Mouse (Mus musculus): Measurements from ENCODE around the gene Armc2.
A peak's percentile ranks its signal among the peaks of the same experiment; 100 is the strongest.

The Armc2 gene

DNA sequence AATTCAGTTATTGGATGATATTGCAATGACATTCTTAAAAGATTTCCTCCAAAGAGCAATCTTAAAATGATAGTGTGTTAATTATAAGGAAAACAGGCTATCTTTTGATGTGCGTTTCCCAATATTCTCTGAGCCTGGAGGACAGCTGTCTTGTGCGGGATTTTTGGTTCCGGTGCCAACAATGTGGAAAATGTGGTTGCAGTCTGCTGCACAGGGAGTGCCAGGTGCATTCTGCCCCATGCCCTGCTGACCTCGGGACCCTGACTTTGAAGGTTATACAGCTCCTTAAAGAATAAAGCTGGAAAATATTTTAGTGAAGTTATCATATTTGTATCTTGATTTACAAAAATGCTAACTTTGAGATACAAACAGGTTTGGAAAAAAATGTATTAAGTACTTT lies 110.3 kb downstream of the Armc2 start:
- DNase-seq (ENCODE audit: low read depth, low spot score), result no peak

DNA sequence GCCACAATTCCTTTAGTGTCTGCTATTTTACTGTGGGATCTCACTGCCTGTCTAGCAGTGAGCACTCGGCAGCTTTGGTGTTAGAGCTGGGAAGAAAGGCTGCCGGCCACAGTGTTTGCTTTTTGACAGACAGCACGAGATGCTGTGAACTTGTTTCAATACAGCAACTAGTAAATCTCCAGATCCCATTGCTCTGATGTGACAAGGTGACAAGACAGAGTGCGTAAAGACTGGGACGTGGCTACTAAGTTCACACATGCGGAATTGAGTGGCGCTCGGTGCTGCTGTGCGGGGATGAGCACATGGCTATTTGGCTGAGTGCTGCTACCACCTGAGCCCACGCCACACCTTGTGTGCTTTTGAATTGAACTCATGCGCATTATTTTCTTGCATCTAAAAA lies 110.8 kb downstream of the Armc2 start:
- DNase-seq (ENCODE audit: low read depth, low spot score), result no peak

DNA sequence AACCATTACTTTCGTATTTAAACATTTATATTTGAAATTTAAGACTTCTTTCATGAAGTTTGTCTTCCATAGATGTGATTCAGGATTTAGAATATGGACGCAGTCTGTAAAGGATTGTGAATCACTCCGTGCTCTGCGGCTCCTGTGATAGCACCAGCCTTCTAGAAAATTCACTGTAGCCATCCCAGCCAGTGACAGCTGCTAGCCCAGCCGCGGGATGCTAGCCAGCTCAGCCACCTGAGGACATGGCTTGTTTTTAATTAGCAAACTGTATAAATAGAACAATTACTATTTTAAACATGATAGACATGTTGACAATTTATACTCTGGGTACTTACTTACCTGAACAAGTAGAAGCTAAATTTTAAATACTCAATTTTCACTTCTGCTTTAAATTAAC lies 116.4 kb downstream of the Armc2 start:
- peak; percentile 83 for DNase-seq (ENCODE audit: low read depth, low spot score)

DNA sequence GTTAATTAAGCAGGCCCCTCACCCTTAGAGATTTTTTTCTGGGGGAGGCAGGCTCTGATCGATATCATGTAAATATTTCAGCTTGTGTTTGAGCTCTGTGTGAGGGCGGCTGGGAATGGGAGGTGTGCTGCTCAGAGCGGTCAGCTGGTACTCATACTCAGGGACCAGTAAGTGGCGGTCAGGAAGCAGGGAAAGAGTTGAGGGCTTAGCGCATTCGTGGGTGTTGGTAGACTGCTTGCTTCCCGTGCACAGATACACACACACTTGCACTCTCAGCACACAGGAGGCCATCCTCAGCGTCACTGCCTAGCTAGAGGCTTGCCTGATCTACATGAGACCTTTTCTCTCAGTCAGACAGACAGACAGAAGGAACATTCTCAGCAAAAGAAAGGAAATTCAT lies 116.8 kb downstream of the Armc2 start:
- no peak for DNase-seq (ENCODE audit: low read depth, low spot score)

DNA sequence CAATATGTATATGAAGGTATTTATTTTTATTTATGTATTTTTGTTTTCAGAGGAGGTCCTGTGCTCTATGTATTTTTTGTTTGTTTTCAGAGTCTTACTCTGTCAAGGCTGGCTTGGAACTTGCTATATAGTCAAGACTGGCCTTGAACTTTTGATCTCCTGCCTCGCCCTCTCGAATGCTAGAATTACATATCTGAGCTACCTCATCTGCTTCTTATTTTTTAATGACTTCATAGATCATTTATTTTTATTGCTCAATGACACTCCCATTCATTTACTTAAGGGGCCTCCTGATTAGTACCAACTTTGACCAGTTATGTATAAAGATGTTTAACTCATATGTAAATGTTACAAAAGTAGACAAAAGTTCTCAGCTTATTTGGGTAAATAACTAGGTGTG lies 121.4 kb downstream of the Armc2 start:
- no peak for DNase-seq (ENCODE audit: low read depth, low spot score)

DNA sequence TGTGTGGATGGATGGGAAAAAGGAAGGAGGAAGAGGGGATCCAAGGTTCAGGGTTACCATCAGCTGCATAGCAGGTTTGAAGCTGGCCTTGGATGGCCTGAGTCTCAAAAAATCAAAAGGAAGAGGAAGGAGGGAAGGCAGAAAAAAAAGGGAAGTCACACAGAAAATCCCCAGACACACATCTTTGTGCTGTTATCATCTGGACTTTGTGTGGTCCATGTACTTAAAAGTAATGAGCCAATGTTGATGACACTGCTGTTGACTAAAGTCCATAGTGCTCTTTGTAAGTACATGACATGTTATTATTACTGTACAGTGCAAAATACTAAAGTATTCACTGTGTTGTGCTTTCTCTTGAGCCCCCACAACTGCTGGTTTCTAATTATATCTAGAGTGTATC lies 121.8 kb downstream of the Armc2 start:
- no peak for DNase-seq (ENCODE audit: low read depth, low spot score)

DNA sequence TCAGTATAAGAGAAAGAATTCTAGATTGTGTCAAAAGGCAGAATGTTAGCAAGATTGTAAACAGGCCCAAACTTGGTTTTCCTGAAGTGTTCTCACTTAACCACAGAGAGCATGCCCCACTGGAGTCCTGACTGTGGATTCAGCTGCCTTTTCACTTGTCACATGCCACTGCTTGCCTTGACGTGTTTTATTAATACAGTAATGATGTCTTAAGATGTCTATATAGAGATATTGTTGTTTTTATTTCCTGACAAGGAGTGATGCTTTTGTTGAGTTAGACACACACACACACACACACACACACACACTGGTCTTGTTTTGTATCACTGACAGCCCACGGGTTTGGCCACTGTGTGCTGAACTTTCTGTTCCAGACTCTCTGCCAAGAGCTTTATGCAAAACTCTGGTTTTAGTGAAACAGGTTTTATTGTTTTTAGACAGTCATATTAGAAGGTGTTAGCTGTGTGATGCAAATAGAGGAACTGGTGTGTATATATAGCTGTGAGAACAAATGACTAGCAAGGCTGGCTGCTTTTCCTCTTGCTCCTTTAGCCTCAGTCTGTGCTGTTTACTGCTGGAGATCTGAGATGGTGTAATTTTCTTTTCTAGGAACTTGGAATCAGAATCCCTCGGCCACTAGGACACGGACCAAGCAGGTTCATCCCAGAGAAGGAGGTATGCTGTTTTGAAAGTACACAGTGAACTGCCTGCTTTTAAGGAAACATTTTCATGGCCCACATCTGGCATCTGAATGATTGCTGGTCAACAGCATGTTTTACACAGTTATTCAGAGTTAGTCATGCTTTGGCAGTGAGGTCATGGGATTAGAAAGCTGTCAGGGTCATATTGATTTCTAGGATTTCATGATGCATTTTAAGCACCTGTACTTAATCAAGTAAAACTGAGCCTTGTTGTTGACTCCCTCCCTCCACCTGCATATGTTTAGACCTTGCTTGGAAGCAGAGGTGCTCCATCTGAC lies 124.5 kb downstream of the Armc2 start:
- peak; percentile 66 for DNase-seq (ENCODE audit: low read depth, low spot score)

GRCm38 (mm10) chr10:41891312-41891711 lies 126.9 kb downstream of the Armc2 start:
- no peak for DNase-seq (ENCODE audit: low read depth, low spot score)

GRCm38 (mm10) chr10:41890537-41890936 lies 127.7 kb downstream of the Armc2 start:
- no peak for DNase-seq (ENCODE audit: low read depth, low spot score)

- DNase-seq (ENCODE audit: low read depth, low spot score), result no peak
These were observed 128.7 kb downstream of the Armc2 start for GRCm38 (mm10) chr10:41889566-41889965.

GRCm38 (mm10) chr10:41888365-41888941 lies 129.8 kb downstream of the Armc2 start:
- DNase-seq (ENCODE audit: low read depth, low spot score), result peak; percentile 87

DNA sequence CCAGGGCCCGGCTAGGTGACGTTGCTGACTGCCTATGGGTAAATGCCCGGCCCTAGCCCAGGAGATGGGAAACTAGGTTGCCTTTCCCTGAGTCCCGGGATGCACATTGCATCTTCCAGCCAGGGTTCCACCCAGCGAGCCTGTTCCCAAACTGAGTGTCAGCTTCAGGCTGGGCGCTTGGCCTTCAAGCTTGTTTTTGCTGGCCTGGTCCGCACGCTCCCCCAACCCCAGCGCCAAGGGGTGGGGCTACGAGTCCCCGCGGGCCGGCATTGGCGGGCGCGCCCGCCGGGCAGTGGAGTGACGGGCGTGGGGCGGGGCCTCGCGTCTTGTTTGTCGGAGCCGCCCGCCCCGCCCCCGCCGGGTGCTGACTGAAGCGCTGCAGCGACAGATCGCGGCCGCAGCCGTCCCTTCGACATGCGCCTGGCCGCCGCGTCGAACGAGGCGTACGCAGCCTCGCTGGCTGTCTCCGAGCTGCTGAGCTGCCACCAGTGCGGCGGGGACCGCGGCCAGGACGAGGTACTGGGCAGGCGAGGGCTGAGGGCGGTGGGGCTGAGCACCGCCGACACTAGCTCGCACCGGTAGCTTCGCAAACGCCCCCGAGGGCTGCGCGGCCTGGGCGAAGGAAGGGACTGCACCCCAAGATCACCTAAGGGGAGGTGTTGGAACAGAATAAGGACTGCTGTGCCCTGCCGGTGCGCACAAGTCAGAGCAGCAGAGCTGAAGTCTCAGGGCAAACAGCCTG lies 131.0 kb downstream of the Armc2 start:
- DNase-seq (ENCODE audit: low read depth, low spot score), result peak; percentile 98

DNA sequence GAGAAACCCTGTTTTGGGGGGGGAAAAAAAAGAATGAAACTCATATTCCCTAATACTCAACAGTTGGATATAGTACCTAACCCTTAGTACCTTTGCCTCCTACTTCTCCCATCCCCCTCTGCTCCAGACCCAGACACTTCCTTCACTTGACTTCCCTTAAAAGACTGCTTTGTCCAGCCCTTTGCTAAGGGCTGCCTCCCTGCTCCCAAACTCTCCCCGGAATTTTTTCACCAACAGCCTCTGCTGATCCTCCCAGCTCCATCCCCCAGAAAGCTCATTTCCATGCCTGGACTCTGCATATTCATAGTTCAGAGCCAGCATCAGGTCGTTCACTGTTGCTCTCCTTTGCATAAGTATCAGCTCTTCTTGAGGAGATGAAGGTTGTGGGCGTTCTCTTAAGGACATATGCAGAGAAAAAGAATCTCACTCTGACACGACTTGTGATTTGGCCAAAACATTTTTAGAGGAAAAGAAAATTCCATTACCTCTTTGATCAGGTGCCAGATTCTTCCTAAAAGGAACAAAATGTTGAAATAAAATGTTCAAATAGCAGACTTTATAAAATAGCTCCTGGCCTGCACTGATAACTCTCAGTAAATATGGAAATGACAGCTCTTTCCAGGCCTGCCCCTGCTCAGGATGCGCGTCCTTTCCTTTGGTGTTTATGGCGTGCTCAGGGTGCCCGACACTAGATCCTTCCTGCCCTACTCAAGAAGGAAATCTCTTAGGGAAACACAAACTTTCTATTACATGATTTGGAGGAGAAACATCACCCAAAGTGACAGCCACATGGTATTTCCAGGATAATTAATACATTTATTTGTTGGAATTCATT lies 134.3 kb downstream of the Armc2 start:
- peak; percentile 79 for DNase-seq (ENCODE audit: low read depth, low spot score)

- no peak for DNase-seq (ENCODE audit: low read depth, low spot score)
These were observed 136.8 kb downstream of the Armc2 start for GRCm38 (mm10) chr10:41881438-41881837.

DNA sequence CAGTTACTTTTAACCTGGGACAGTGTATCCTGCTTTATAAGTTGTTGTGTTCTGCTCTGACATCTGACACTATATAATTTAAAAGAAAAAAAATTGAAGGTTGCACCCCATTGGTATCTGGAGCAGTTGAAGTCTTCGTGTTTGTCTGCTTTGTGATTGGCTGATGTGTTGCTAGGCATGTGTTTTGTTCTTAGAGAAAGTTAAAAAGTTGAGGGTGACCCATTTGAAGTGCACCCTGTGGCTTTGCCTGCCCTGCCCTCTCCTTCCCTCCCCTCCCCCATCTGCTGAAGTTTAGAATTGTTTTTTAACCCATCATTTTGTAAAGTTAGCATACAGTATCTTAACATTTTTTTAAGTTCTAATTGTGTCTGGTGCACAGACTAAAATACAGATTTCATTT lies 137.5 kb downstream of the Armc2 start:
- DNase-seq (ENCODE audit: low read depth, low spot score), result no peak

DNA sequence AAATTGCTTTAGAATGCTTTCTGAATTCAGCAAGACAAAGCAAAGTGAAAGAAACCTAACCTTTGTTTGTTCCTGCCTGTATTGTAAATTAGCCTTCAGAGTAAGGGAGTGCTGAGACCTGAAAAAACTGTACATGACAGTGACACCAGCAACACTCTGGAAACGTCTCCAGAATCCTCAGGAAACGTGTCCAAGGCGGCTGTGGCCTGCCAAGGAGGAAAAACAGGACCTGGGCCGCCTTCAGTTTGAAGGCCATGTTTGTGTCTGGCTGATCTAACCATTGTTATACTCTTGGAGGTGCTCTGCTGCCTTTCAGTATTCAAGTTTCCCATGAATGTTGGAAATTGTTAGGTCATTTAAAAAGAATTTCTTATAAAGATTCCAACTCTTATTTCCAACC lies 138.0 kb downstream of the Armc2 start:
- DNase-seq (ENCODE audit: low read depth, low spot score), result no peak

GRCm38 (mm10) chr10:41879675-41880074 lies 138.6 kb downstream of the Armc2 start:
- DNase-seq (ENCODE audit: low read depth, low spot score), result no peak

DNA sequence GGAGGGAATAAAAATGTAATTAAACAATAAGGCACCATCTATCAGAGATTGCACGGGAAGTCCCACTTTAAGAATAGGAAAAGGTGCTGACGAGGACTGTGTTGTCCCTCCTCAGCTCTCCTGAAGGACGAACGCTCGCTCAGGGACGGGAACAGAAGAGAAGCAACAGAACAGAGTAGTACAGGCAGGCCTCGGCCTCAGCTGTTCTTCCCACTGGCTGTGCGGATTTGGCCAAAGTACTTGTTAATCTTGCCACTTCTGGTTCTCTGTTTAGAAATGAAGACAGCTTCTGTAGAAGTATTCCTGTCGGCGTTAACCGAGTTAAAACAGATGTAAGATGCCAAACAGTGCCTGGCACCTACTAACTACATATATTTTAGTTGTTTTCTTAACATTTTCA lies 139.9 kb downstream of the Armc2 start:
- DNase-seq (ENCODE audit: low read depth, low spot score), result peak; percentile 51

GRCm38 (mm10) chr10:41875624-41876023 lies 142.6 kb downstream of the Armc2 start:
- no peak for DNase-seq (ENCODE audit: low read depth, low spot score)

DNA sequence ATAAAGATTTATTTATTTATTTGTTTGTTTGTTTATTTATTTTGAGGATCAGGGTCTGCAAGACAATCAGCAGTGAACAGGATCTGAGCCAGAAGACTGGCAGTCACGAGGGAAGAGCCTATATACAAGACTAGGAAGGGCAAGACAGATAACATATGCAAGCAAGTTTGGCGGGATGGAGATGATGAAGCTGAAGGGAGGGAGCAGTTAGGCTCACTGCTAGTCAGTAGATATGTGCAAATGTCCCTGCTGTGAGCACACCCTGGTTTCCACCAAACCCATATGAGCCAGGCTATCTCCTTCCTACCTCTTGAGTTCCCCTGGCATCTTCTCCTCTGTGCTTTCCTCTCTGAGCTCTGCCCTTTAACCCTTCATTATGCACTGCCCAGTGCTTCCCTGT lies 146.7 kb downstream of the Armc2 start:
- no peak for DNase-seq (ENCODE audit: low read depth, low spot score)

- DNase-seq (ENCODE audit: low read depth, low spot score), result no peak
These were observed 148.1 kb downstream of the Armc2 start for GRCm38 (mm10) chr10:41870101-41870500.

DNA sequence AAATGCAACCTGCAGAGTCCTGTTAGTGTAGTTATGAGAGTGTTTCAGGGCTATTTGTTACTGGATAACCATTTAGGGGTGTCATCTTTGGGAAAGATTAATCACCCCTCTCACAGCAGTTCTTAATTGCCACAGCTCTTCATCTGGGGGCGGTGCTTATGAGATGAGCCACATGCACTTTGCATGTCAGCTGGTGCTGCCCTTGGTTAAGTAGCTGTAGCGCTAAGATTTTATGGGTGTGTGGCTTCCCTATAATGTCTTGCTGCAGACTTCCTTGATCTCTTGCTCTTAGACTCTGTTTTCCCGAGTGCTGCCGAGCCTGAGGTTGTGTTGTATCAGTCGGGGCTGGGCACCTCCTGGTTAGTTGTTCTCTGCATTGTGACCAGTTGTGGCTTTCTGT lies 150.3 kb downstream of the Armc2 start:
- DNase-seq (ENCODE audit: low read depth, low spot score), result no peak

Measured in brain, adult 2 months (tissue).